Mouse (Mus musculus) forebrain, embryonic 11.5 days (tissue): ENCODE data around the gene Guk1. TPM values are rescaled to one million over a fixed set of nuclear protein-coding genes. Genes with fewer than 3 reads are reported as not detected.
"Not testable (repeated sequence)": the region's sequence is repeated elsewhere in the genome, so short reads cannot be mapped to it uniquely, and the experiment has no call there.

Experiments used
- ATAC-seq: fragments of 200-750 bp; cut with Nextera tagmentation; replicated peaks from 2 replicates; pipeline ENCODE4 v1.8.0; 2017; ENCODE audit warnings: moderate TSS enrichment; ENCODE audit not compliant: low FRiP score
- DNase-seq: peaks from one replicate; pipeline ENCODE4 v3.0.0-alpha.2; 2017; ENCODE audit warnings: low spot score
- H3K27ac ChIP-seq: fragments of 300-500 bp; sonication (generic); 2 replicates; pipeline ENCODE4 v1.5.1; 2014; ENCODE audit warnings: low read depth, low read length
- H3K27me3 ChIP-seq: fragments of 300-500 bp; sonication (generic); 2 replicates; pipeline ENCODE4 v1.6.1; 2014; ENCODE audit warnings: mild to moderate bottlenecking, low read length, mixed read lengths; ENCODE audit not compliant: control insufficient read depth, insufficient read depth
- H3K36me3 ChIP-seq: fragments of 300-500 bp; sonication (generic); 2 replicates; pipeline ENCODE4 v1.6.1; 2014; ENCODE audit warnings: mild to moderate bottlenecking, low read length, moderate library complexity, mixed read lengths; ENCODE audit not compliant: control insufficient read depth, insufficient read depth
- H3K4me1 ChIP-seq: fragments of 300-500 bp; sonication (generic); replicated peaks from 2 replicates; pipeline ENCODE4 v1.6.1; 2014; ENCODE audit warnings: low read length, mixed read lengths; ENCODE audit not compliant: control insufficient read depth, insufficient read depth
- H3K4me2 ChIP-seq: fragments of 300-500 bp; sonication (generic); 2 replicates; pipeline ENCODE4 v1.6.1; 2014; ENCODE audit warnings: low read depth, mild to moderate bottlenecking, low read length, moderate library complexity, mixed read lengths; ENCODE audit not compliant: severe bottlenecking
- H3K4me3 ChIP-seq: fragments of 300-500 bp; sonication (generic); 2 replicates; pipeline ENCODE4 v1.5.1; 2014; ENCODE audit warnings: low read depth, low read length
- H3K9ac ChIP-seq: fragments of 300-500 bp; sonication (generic); 2 replicates; pipeline ENCODE4 v1.6.1; 2014; ENCODE audit warnings: low read length
- H3K9me3 ChIP-seq: fragments of 300-500 bp; sonication (generic); 2 replicates; pipeline ENCODE4 v1.6.1; 2016; ENCODE audit warnings: low read length, mixed read lengths; ENCODE audit not compliant: control insufficient read depth
- WGBS: fragments of 180-500 bp; shearing (Covaris S2); extraction: QIAGEN DNeasy Blood & Tissue Kit; methylation state at CpG from one replicate; pipeline ENCODE4 v1.1.7; 2014; 5-methylcytosine and 5-hydroxymethylcytosine counted together
- polyA plus RNA-seq: library from polyadenylated mRNA; unstranded; fragments of >200 nt; fragmentation: Nextera tagmentation; extraction: Ambion mirVana; gene quantifications from 2 replicates; pipeline ENCODE4 v1.2.1, GENCODE M21; 2014

Guk1 gene
- polyA plus RNA-seq, 1 experiment from 2014 or later = 90.3 TPM

DNA sequence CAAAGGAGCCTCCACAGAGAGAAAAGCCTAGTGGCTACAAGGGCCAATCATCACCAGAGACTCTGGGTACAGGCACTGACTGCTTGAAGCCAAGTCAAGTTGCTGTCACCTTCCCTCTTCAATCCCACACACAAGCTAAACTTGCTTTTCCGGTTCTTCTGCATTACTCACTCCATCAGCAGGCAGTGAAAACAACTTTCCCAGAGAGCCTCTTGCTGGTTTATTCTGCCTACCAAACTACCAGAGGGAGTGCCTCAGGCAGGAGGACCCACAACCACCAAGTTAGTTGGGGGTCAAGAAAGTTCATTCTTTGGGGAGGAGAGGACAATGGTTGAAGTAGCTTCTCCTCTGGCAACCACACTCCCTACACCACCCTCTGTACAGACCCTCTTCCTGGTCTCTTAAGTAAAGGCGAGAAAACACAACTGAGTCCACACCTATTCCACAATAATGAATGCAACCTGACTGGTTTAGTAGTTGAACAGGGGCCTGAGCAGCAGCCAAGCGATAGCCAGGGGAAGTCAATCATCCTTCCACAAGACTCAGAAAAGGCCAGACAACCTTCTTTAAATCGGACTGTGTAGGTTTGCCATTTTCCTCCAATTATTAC is 26.5 kb upstream of the Guk1 start:
- DNase-seq (no peak), ATAC-seq (no peak)
- Histone ChIP-seq H3K9me3 (no peaks in the 10 kb centered on the region), H3K4me2 (no peak overlapping the region), H3K27me3 (no peaks in the 10 kb centered on the region), H3K4me1 (no peaks in the 10 kb centered on the region), H3K27ac (no peak overlapping the region), H3K4me3 (no peak overlapping the region), H3K9ac (no peak overlapping the region), H3K36me3 (no peaks in the 10 kb centered on the region; the same call in 1 of the 2 replicates)
- WGBS = 88% methylated on average over 4 of the region's 4 CpGs

- Histone ChIP-seq H3K9ac (no peak overlapping the region), H3K36me3 (no peaks in the 10 kb centered on the region; the same call in 1 of the 2 replicates), H3K4me3 (no peak overlapping the region), H3K27me3 (no peaks in the 10 kb centered on the region), H3K9me3 (no peaks in the 10 kb centered on the region), H3K4me1 (no peaks in the 10 kb centered on the region), H3K4me2 (no peak overlapping the region), H3K27ac (no peak overlapping the region)
- WGBS = 85% methylated on average over 3 of the region's 3 CpGs
- ATAC-seq = no peak
- no peak for DNase-seq
Observed at GRCm38 (mm10) chr11:59216955-59217354, 24.9 kb upstream of the Guk1 start.

- Histone ChIP-seq H3K4me3 (no peak overlapping the region), H3K27me3 (no peaks in the 10 kb centered on the region), H3K4me2 (no peak overlapping the region), H3K27ac (no peak overlapping the region), H3K9me3 (no peaks in the 10 kb centered on the region), H3K4me1 (peaks cover 4% of the 10 kb centered on the region; the same call in 1 of the 2 replicates), H3K36me3 (peaks cover 2% of the 10 kb centered on the region; the same call in 1 of the 2 replicates), H3K9ac (no peak overlapping the region)
- ATAC-seq (no peak), DNase-seq (no peak)
- 94% methylated on average over 12 of the region's 12 CpGs for WGBS
Observed at GRCm38 (mm10) chr11:59212892-59213494, 21.0 kb upstream of the Guk1 start.

DNA sequence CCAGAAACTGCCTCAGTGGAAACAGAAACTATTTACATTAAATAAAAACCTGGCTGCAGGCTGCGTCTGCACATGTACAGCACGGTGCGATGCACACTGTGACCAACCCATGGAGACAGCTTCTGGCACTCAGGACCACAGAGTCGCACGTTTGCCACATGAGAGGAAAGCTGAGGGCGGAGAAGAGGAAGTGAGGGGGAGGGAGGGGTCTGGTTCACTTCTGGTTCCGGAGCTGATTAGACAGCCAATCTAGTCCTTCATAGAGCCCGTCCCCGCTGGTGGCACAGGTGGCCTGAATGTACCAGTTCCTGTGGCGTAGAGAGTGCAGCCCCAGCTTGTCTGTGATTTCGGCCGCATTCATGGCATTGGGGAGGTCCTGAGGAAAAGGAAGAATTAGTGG is 20.3 kb upstream of the Guk1 start:
- H3K27ac ChIP-seq, DNase-seq, H3K36me3 ChIP-seq, H3K4me2 ChIP-seq, ATAC-seq, H3K4me3 ChIP-seq, H3K27me3 ChIP-seq, H3K9ac ChIP-seq, H3K9me3 ChIP-seq, H3K4me1 ChIP-seq: not testable (repeated sequence)
- WGBS = 93% methylated on average over 12 of the region's 12 CpGs

GRCm38 (mm10) chr11:59211561-59211960 is 19.5 kb upstream of the Guk1 start:
- not testable (repeated sequence) for H3K27me3 ChIP-seq, H3K4me3 ChIP-seq, H3K4me2 ChIP-seq, H3K4me1 ChIP-seq, H3K9me3 ChIP-seq, H3K9ac ChIP-seq, ATAC-seq, H3K27ac ChIP-seq, H3K36me3 ChIP-seq, DNase-seq
- 87% methylated on average over 8 of the region's 9 CpGs for WGBS

GRCm38 (mm10) chr11:59210020-59210419 is 18.0 kb upstream of the Guk1 start:
- H3K27me3 ChIP-seq = no peaks in the 10 kb centered on the region
- no peak overlapping the region for H3K4me2 ChIP-seq
- no peak for ATAC-seq
- H3K9ac ChIP-seq = no peak overlapping the region
- no peaks in the 10 kb centered on the region for H3K9me3 ChIP-seq
- H3K27ac ChIP-seq = no peak overlapping the region
- 88% methylated on average over 4 of the region's 4 CpGs for WGBS
- no peak for DNase-seq
- peaks cover 4% of the 10 kb centered on the region; the same call in 1 of the 2 replicates for H3K4me1 ChIP-seq
- H3K4me3 ChIP-seq = no peak overlapping the region
- peaks cover 4% of the 10 kb centered on the region; the same call in 1 of the 2 replicates for H3K36me3 ChIP-seq

DNA sequence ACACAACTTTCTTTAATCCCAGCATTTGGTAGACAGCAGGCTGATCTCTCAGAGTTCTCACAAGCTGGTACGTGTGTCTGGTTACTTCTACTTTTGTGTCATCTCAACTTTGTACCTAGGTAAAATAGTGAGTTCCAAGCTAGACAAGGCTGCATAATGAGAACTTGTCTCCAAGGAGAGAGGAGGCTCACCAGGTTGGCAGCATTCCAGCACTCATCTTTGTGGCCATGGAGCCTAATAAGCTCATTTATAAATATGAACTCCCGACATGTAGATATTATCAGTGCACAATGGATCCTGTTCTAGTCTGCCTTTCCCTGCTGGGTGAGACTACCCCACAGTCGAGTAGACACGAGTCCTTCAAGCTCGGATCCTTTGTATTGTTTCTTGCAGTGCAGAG is 17.6 kb upstream of the Guk1 start:
- Histone ChIP-seq H3K36me3 (peaks cover 4% of the 10 kb centered on the region; the same call in 1 of the 2 replicates), H3K4me2 (peak overlapping the region; percentile 88; the same call in 1 of the 2 replicates), H3K4me3 (peak overlapping the region; percentile 86), H3K27me3 (no peaks in the 10 kb centered on the region), H3K4me1 (peaks cover 4% of the 10 kb centered on the region; the same call in 1 of the 2 replicates), H3K9me3 (no peaks in the 10 kb centered on the region), H3K27ac (no peak overlapping the region), H3K9ac (no peak overlapping the region; the same call in 1 of the 2 replicates)
- WGBS = 77% methylated on average over 5 of the region's 5 CpGs
- DNase-seq (no peak), ATAC-seq (no peak)

DNA sequence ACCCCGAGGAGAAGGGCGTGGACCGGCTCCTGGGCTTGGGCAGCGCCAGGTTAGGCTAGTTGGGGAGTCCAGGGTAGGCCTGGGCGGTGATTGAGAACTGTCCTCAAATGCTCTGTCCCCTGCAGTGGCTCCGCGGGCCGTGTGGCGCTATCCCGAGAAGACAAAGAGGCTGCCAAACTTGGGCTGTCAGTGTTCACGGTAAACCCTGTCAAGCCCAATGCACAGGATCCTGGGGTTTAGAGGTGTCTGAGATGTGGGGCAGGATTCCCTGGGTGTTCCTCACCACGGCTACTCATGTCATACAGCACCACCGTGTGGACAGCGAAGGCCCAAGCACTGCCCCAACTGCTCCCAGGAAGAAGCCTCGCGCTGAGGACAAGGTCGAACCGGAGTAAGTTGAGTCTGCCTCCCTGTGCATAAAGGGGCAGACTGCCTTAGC is 17.0 kb upstream of the Guk1 start:
- peak overlapping the region; percentile 86 for H3K9ac ChIP-seq
- H3K36me3 ChIP-seq = peaks cover 4% of the 10 kb centered on the region; the same call in 1 of the 2 replicates
- 9% methylated on average over 18 of the region's 18 CpGs for WGBS
- DNase-seq (peak; percentile 83), ATAC-seq (peak; percentile 54)
- no peak overlapping the region for H3K27ac ChIP-seq
- no peaks in the 10 kb centered on the region for H3K9me3 ChIP-seq
- no peaks in the 10 kb centered on the region for H3K27me3 ChIP-seq
- peak overlapping the region; percentile 86 for H3K4me3 ChIP-seq
- peak overlapping the region; percentile 88 for H3K4me2 ChIP-seq
- peaks cover 4% of the 10 kb centered on the region; the same call in 1 of the 2 replicates for H3K4me1 ChIP-seq
